Mouse (Mus musculus): ENCODE measurements around the gene Gm37240.

- TF ChIP-seq CTCF (IDR thresholded peaks at IDR 0.05; ENCODE audit: borderline replicate concordance, insufficient read depth, low read length): no peak
- no peak for TF ChIP-seq POLR2A (IDR thresholded peaks at IDR 0.05; ENCODE audit: low read depth, low read length)
Observed at GRCm38 (mm10) chr3:84595677-84596234, 1291.6 kb downstream of the Gm37240 start.
